Mouse (Mus musculus): ENCODE results near the gene Nudt12. TPM values are rescaled to one million over a fixed set of nuclear protein-coding genes. Genes with fewer than 3 reads are reported as not detected.

The Nudt12 gene
- polyA plus RNA-seq (2015; fragmentation: Nextera tagmentation; extraction: Ambion mirVana) = 5.7 and 6.9 TPM in 2 replicates

DNA sequence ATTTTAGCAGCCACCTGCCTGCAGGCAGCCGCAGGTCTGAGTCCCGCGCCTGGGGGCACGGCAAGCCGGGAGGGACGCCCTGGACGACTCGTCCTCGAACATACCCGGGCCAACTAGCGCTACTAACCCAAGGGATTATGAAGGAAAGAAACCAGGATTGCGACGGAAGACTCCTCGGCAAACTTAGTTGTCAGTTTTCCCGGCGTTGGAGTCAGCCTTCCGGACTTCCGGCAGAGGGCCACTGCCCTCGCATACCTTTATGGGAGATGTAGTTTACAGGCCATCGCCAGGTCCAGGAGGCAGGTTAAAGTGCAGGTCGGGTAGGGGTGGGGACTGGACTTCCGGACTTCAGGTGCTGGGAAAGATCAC is at the start of gene Nudt12:
Gene Nudt12 (minus strand): TSS at position 282 of the 369 bp plus-strand sequence.
- WGBS = under 1% methylated on average over 22 of the region's 22 CpGs
- ATAC-seq (ENCODE audit: insufficient read depth, low FRiP score, low read depth) = peak; percentile 89

DNA sequence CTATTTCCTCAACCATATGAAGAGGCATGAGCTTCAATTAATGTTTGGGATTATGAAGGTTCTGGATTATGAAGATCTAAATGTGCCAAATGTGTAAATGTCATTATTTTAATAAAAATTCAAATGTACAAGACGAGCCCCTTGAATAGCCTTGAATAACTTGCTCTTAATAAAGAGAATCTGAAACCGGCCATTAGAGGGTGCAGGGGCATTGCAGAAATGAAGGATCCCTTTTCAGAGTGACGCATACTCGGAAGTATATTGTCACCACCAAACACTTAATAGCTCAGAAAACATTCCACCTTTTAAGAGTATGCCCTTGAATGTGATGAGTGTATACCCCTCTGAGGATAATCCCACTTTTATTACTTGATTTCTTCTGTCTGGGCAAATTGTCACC is 40.1 kb upstream of the Nudt12 start:
- Histone ChIP-seq H3K9me3 (no peaks in the 10 kb centered on the region), H3K9ac (no peak overlapping the region), H3K4me2 (no peak overlapping the region), H3K36me3 (no peaks in the 10 kb centered on the region), H3K4me3 (replicated peaks) (no peak overlapping the region), H3K4me1 (no peaks in the 10 kb centered on the region), H3K27ac (no peak overlapping the region), H3K27me3 (replicated peaks) (no peaks in the 10 kb centered on the region)
- ATAC-seq (ENCODE audit: insufficient read depth, low FRiP score, low read depth) = no peak
- WGBS = 52% methylated on average over 4 of the region's 4 CpGs

More for the DNA sequence above, at the start of gene Nudt12:
- Histone ChIP-seq H3K27ac (no peak within 1 kb of the TSS), H3K4me2 (peak within 1 kb of the TSS; percentile 80), H3K27me3 (replicated peaks) (no peaks in the 10 kb centered on the region), H3K9me3 (no peaks in the 10 kb centered on the region), H3K4me3 (replicated peaks) (peak within 1 kb of the TSS; percentile 63), H3K9ac (peak within 1 kb of the TSS; percentile 18), H3K36me3 (no peaks in the 10 kb centered on the region), H3K4me1 (no peaks in the 10 kb centered on the region)

- no peaks in the 10 kb centered on the region for H3K36me3 ChIP-seq
- no peaks in the 10 kb centered on the region for H3K4me1 ChIP-seq
- H3K4me2 ChIP-seq = no peak overlapping the region
- no peak overlapping the region for H3K9ac ChIP-seq
- 37% methylated on average over 5 of the region's 5 CpGs for WGBS
- H3K4me3 ChIP-seq (replicated peaks) = no peak overlapping the region
- H3K27me3 ChIP-seq (replicated peaks) = no peaks in the 10 kb centered on the region
- no peaks in the 10 kb centered on the region for H3K9me3 ChIP-seq
- no peak overlapping the region for H3K27ac ChIP-seq
- ATAC-seq (ENCODE audit: insufficient read depth, low FRiP score, low read depth) = no peak
Observed at GRCm38 (mm10) chr17:59039754-59040153, 26.6 kb upstream of the Nudt12 start.

DNA sequence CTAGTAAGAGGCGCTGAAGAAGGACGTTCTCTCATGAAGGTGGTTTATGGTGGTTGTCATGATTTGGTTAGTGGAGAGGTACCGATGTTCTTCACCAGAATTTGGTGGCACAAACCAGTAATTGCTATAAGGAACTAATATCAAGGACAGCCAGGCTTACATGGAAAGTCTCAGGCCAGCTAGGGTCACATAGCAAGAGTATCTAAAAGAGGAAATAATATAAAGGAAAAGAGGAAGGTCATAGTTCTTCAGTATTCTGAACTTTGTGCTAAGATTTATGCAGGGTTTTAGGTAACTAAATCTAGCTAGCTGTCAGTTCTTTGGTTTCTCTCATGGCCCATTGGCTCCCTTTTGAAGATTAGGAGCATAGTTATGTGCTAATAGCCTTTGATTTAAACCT is 20.3 kb upstream of the Nudt12 start:
- H3K4me1 ChIP-seq = no peaks in the 10 kb centered on the region
- no peak overlapping the region for H3K27ac ChIP-seq
- 85% methylated on average over 3 of the region's 3 CpGs for WGBS
- no peaks in the 10 kb centered on the region for H3K9me3 ChIP-seq
- no peaks in the 10 kb centered on the region for H3K36me3 ChIP-seq
- no peak overlapping the region for H3K9ac ChIP-seq
- no peaks in the 10 kb centered on the region for H3K27me3 ChIP-seq (replicated peaks)
- H3K4me3 ChIP-seq (replicated peaks) = no peak overlapping the region
- H3K4me2 ChIP-seq = no peak overlapping the region
- ATAC-seq (ENCODE audit: insufficient read depth, low FRiP score, low read depth) = no peak

- 67% methylated on average over 3 of the region's 3 CpGs for WGBS
- H3K27me3 ChIP-seq (replicated peaks) = no peaks in the 10 kb centered on the region
- H3K4me3 ChIP-seq (replicated peaks) = no peak overlapping the region
- no peak overlapping the region for H3K4me2 ChIP-seq
- H3K27ac ChIP-seq = no peak overlapping the region
- no peak for ATAC-seq (ENCODE audit: insufficient read depth, low FRiP score, low read depth)
- H3K36me3 ChIP-seq = no peaks in the 10 kb centered on the region
- H3K9ac ChIP-seq = no peak overlapping the region
- H3K4me1 ChIP-seq = no peaks in the 10 kb centered on the region
- no peaks in the 10 kb centered on the region for H3K9me3 ChIP-seq
Observed at GRCm38 (mm10) chr17:59026336-59026735, 13.2 kb upstream of the Nudt12 start.

DNA sequence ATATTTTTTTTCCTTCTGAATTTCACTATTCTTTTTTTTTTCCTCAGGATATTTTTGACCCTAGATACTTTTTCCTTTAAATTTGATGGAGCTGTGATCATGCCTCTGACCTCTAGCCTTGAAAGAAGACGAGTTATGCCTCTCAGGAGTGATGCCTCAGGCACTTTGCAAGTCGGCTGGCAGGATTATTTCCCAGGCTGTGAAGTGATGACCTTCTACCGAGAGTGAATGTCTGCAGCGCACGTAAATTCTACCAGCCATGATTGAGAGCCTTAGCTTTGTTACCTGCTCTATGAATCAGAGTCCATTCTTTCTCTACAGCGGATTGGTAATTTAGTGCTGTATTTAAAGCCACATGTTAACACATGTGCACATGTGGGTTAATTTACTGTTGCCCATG is 11.3 kb upstream of the Nudt12 start:
- H3K9me3 ChIP-seq = no peaks in the 10 kb centered on the region
- no peak for ATAC-seq (ENCODE audit: insufficient read depth, low FRiP score, low read depth)
- no peak overlapping the region for H3K9ac ChIP-seq
- H3K4me2 ChIP-seq = no peak overlapping the region
- H3K4me3 ChIP-seq (replicated peaks) = no peak overlapping the region
- H3K36me3 ChIP-seq = no peaks in the 10 kb centered on the region
- no peaks in the 10 kb centered on the region for H3K27me3 ChIP-seq (replicated peaks)
- WGBS = 41% methylated on average over 6 of the region's 6 CpGs
- no peaks in the 10 kb centered on the region for H3K4me1 ChIP-seq
- H3K27ac ChIP-seq = no peak overlapping the region

- 58% methylated on average over 5 of the region's 5 CpGs for WGBS
- no peak overlapping the region for H3K4me2 ChIP-seq
Observed at GRCm38 (mm10) chr17:59023971-59024370, 10.8 kb upstream of the Nudt12 start.

DNA sequence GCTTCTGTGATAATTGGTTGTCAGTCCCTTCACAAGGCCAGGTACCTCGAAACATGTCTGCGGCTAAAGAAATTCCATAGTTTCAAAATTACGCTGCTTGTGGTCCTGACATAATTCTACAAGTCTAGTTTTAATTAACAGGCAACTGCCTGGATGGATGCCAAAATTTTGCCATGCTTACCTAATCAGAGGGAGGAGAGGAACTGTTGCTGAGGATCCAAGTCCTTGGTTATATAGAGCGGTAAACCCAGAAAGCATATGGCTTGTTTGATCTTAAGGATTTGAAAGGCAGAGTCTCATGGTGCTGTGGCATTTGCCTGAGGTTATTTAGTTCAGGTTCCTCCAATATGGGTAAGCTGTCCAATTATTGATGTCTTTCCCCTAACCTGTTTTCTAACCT is 5.5 kb upstream of the Nudt12 start:
- H3K27me3 ChIP-seq (replicated peaks) = no peaks in the 10 kb centered on the region
- no peaks in the 10 kb centered on the region for H3K4me1 ChIP-seq
- no peaks in the 10 kb centered on the region for H3K9me3 ChIP-seq
- ATAC-seq (ENCODE audit: insufficient read depth, low FRiP score, low read depth) = no peak
- H3K4me2 ChIP-seq = no peak overlapping the region
- H3K36me3 ChIP-seq = no peaks in the 10 kb centered on the region
- no peak overlapping the region for H3K27ac ChIP-seq
- no peak overlapping the region for H3K9ac ChIP-seq
- WGBS = 90% methylated on average over 4 of the region's 4 CpGs
- no peak overlapping the region for H3K4me3 ChIP-seq (replicated peaks)

More at GRCm38 (mm10) chr17:59023971-59024370, 10.8 kb upstream of the Nudt12 start:
- H3K9me3 ChIP-seq = no peaks in the 10 kb centered on the region
- H3K4me1 ChIP-seq = no peaks in the 10 kb centered on the region
- no peaks in the 10 kb centered on the region for H3K27me3 ChIP-seq (replicated peaks)
- no peak overlapping the region for H3K9ac ChIP-seq
- H3K36me3 ChIP-seq = no peaks in the 10 kb centered on the region
- H3K27ac ChIP-seq = no peak overlapping the region
- no peak overlapping the region for H3K4me3 ChIP-seq (replicated peaks)
- ATAC-seq (ENCODE audit: insufficient read depth, low FRiP score, low read depth) = no peak

- no peak overlapping the region for H3K27ac ChIP-seq
- no peaks in the 10 kb centered on the region for H3K36me3 ChIP-seq
- H3K4me1 ChIP-seq = no peaks in the 10 kb centered on the region
- H3K27me3 ChIP-seq (replicated peaks) = no peaks in the 10 kb centered on the region
- peak overlapping the region; percentile 18 for H3K9ac ChIP-seq
- no peaks in the 10 kb centered on the region for H3K9me3 ChIP-seq
- 9% methylated on average over 15 of the region's 15 CpGs for WGBS
- H3K4me3 ChIP-seq (replicated peaks) = peak overlapping the region; percentile 63
- peak; percentile 53 for ATAC-seq (ENCODE audit: insufficient read depth, low FRiP score, low read depth)
- H3K4me2 ChIP-seq = peak overlapping the region; percentile 80
Observed at GRCm38 (mm10) chr17:59012421-59013090, 616 bp downstream of the Nudt12 start.

- Histone ChIP-seq H3K36me3 (no peaks in the 10 kb centered on the region), H3K4me3 (replicated peaks) (no peak overlapping the region), H3K4me1 (no peaks in the 10 kb centered on the region), H3K9me3 (no peaks in the 10 kb centered on the region), H3K9ac (no peak overlapping the region), H3K27me3 (replicated peaks) (no peaks in the 10 kb centered on the region), H3K27ac (no peak overlapping the region), H3K4me2 (no peak overlapping the region; the same call in 1 of the 2 replicates)
- ATAC-seq (ENCODE audit: insufficient read depth, low FRiP score, low read depth) = no peak
- WGBS = 79% methylated on average over 13 of the region's 13 CpGs
Observed at GRCm38 (mm10) chr17:59011546-59012307, 1.4 kb downstream of the Nudt12 start.

- no peak for ATAC-seq (ENCODE audit: insufficient read depth, low FRiP score, low read depth)
- H3K4me2 ChIP-seq = no peak within 1 kb of the TSS
- no peaks in the 10 kb centered on the region for H3K4me1 ChIP-seq
- no peak within 1 kb of the TSS for H3K4me3 ChIP-seq (replicated peaks)
- H3K27me3 ChIP-seq (replicated peaks) = no peaks in the 10 kb centered on the region
- H3K9ac ChIP-seq = no peak within 1 kb of the TSS
- WGBS = 83% methylated on average over 6 of the region's 6 CpGs
- H3K27ac ChIP-seq = no peak within 1 kb of the TSS
- no peaks in the 10 kb centered on the region for H3K9me3 ChIP-seq
- H3K36me3 ChIP-seq = no peaks in the 10 kb centered on the region
Observed at GRCm38 (mm10) chr17:58991275-58991674, 21.9 kb downstream of the Nudt12 start, which contains the start of gene Pdzph1. Gene Pdzph1 (minus strand): TSS chr17:58991375.

GRCm38 (mm10) chr17:58973237-58973636 is 39.9 kb downstream of the Nudt12 start:
- ATAC-seq (ENCODE audit: insufficient read depth, low FRiP score, low read depth) = no peak
- H3K27ac ChIP-seq = no peak overlapping the region
- WGBS = 66% methylated on average over 5 of the region's 5 CpGs
- H3K4me1 ChIP-seq = no peaks in the 10 kb centered on the region
- no peaks in the 10 kb centered on the region for H3K27me3 ChIP-seq (replicated peaks)
- H3K9me3 ChIP-seq = no peaks in the 10 kb centered on the region
- H3K4me3 ChIP-seq (replicated peaks) = no peak overlapping the region
- H3K9ac ChIP-seq = no peak overlapping the region
- H3K4me2 ChIP-seq = no peak overlapping the region
- H3K36me3 ChIP-seq = no peaks in the 10 kb centered on the region

Measured in stomach, embryonic 15.5 days (tissue).